Mouse (Mus musculus) ES-Bruce4 (cell line): ENCODE measurements around the gene Cops9. TPM values are rescaled to one million over a fixed set of nuclear protein-coding genes. Genes with fewer than 3 reads are reported as not detected.

Experiments
- H3K27ac ChIP-seq: 2 replicates; pipeline ENCODE4 v1.5.1; 2012; ENCODE audit warnings: low read length, inconsistent platforms; ENCODE audit not compliant: insufficient read depth
- H3K27me3 ChIP-seq: 2 replicates; pipeline ENCODE4 v1.6.1; 2012; ENCODE audit warnings: mild to moderate bottlenecking, low read length, inconsistent platforms; ENCODE audit not compliant: control insufficient read depth, poor library complexity, insufficient read depth, severe bottlenecking
- H3K36me3 ChIP-seq: 2 replicates; pipeline ENCODE4 v1.6.1; 2012; ENCODE audit warnings: inconsistent platforms, mild to moderate bottlenecking, low read length, moderate library complexity; ENCODE audit not compliant: control insufficient read depth, poor library complexity, insufficient read depth, severe bottlenecking
- H3K4me1 ChIP-seq: one replicate; pipeline ENCODE4 v1.8.1; 2011; ENCODE audit warnings: low read length; ENCODE audit not compliant: control insufficient read depth, insufficient read depth
- H3K4me3 ChIP-seq: 2 replicates; pipeline ENCODE4 v1.5.1; 2011; ENCODE audit warnings: low read depth, mild to moderate bottlenecking, low read length
- H3K9ac ChIP-seq: 2 replicates; pipeline ENCODE4 v1.6.1; 2012; ENCODE audit warnings: low read depth, mild to moderate bottlenecking, inconsistent platforms; ENCODE audit not compliant: poor library complexity, severe bottlenecking
- H3K9me3 ChIP-seq: replicated peaks from 2 replicates; pipeline ENCODE4 v1.6.1; 2012; ENCODE audit warnings: mild to moderate bottlenecking, low read length, inconsistent platforms; ENCODE audit not compliant: control insufficient read depth, poor library complexity, insufficient read depth, severe bottlenecking
- CTCF ChIP-seq: IDR thresholded peaks from one replicate; pipeline ENCODE4 v1.8.1; 2011; ENCODE audit warnings: low read depth, low read length
- EP300 ChIP-seq: IDR thresholded peaks from 2 replicates; pipeline ENCODE4 v1.6.1; 2011; ENCODE audit warnings: low read depth, low read length; ENCODE audit not compliant: insufficient read depth
- POLR2A ChIP-seq: IDR thresholded peaks from one replicate; pipeline ENCODE4 v1.8.1; 2011; ENCODE audit warnings: low read length; ENCODE audit not compliant: insufficient read depth
- polyA plus RNA-seq: library from polyadenylated mRNA; stranded (reverse); fragments of >200 nt; gene quantifications from 2 replicates; pipeline ENCODE4 v1.2.4, GENCODE M21; 2011; ENCODE audit warnings: low read depth; ENCODE audit not compliant: missing spikeins, insufficient read depth, insufficient read length

Cops9 gene
- polyA plus RNA-seq, 1 experiment: 107 TPM

- no peak overlapping the region for H3K4me3 ChIP-seq
- TF ChIP-seq EP300 (no peak), CTCF (no peak), POLR2A (no peak)
Observed at GRCm38 (mm10) chr1:92636676-92637075, 5.1 kb downstream of the Cops9 start.

GRCm38 (mm10) chr1:92636015-92636414, 5.8 kb downstream of the Cops9 start:
- no peak for TF ChIP-seq CTCF
- no peak for TF ChIP-seq POLR2A
- no peak for TF ChIP-seq EP300
- Histone ChIP-seq H3K9ac (no peak overlapping the region), H3K36me3 (no peaks in the 10 kb centered on the region), H3K9me3 (no peaks in the 10 kb centered on the region), H3K4me3 (no peak overlapping the region), H3K27ac (no peak overlapping the region), H3K27me3 (no peaks in the 10 kb centered on the region), H3K4me1 (peaks cover 5% of the 10 kb centered on the region)

More at GRCm38 (mm10) chr1:92636676-92637075, 5.1 kb downstream of the Cops9 start:
- Histone ChIP-seq H3K27me3 (no peaks in the 10 kb centered on the region), H3K9ac (no peak overlapping the region), H3K27ac (no peak overlapping the region), H3K4me1 (peaks cover 5% of the 10 kb centered on the region), H3K9me3 (no peaks in the 10 kb centered on the region), H3K36me3 (no peaks in the 10 kb centered on the region)

GRCm38 (mm10) chr1:92634976-92635599, 6.7 kb downstream of the Cops9 start:
- no peaks in the 10 kb centered on the region for H3K9me3 ChIP-seq
- H3K27ac ChIP-seq: no peak overlapping the region
- TF ChIP-seq CTCF (no peak), POLR2A (no peak), EP300 (no peak)
- H3K36me3 ChIP-seq: no peaks in the 10 kb centered on the region
- H3K4me3 ChIP-seq: no peak overlapping the region
- no peak overlapping the region for H3K9ac ChIP-seq
- H3K4me1 ChIP-seq: peaks cover 2% of the 10 kb centered on the region
- H3K27me3 ChIP-seq: no peaks in the 10 kb centered on the region

- no peak overlapping the region for H3K9ac ChIP-seq
- no peaks in the 10 kb centered on the region for H3K27me3 ChIP-seq
- H3K4me1 ChIP-seq: peaks cover 2% of the 10 kb centered on the region
- H3K4me3 ChIP-seq: no peak overlapping the region
- no peak overlapping the region for H3K27ac ChIP-seq
- TF ChIP-seq EP300 (no peak), CTCF (no peak), POLR2A (no peak)
- H3K36me3 ChIP-seq: no peaks in the 10 kb centered on the region
- H3K9me3 ChIP-seq: no peaks in the 10 kb centered on the region
Observed at GRCm38 (mm10) chr1:92634569-92634968, 7.2 kb downstream of the Cops9 start.

- H3K9me3 ChIP-seq: no peaks in the 10 kb centered on the region
- H3K4me1 ChIP-seq: peaks cover 2% of the 10 kb centered on the region
- no peaks in the 10 kb centered on the region for H3K27me3 ChIP-seq
- no peak overlapping the region for H3K4me3 ChIP-seq
- no peak for TF ChIP-seq CTCF
- no peak for TF ChIP-seq POLR2A
- TF ChIP-seq EP300: no peak
- no peak overlapping the region for H3K9ac ChIP-seq
- H3K36me3 ChIP-seq: no peaks in the 10 kb centered on the region
- no peak overlapping the region for H3K27ac ChIP-seq
Observed at GRCm38 (mm10) chr1:92633726-92634125, 8.1 kb downstream of the Cops9 start.

- Histone ChIP-seq H3K27ac (no peak overlapping the region), H3K4me1 (peaks cover 2% of the 10 kb centered on the region), H3K36me3 (no peaks in the 10 kb centered on the region), H3K27me3 (no peaks in the 10 kb centered on the region), H3K9ac (no peak overlapping the region), H3K9me3 (no peaks in the 10 kb centered on the region), H3K4me3 (no peak overlapping the region)
- TF ChIP-seq EP300 (no peak), POLR2A (no peak), CTCF (no peak)
Observed at GRCm38 (mm10) chr1:92632948-92633347, 8.8 kb downstream of the Cops9 start.
